Mouse (Mus musculus): Measurements from ENCODE around the gene Cd9. TPM values are rescaled to one million over a fixed set of nuclear protein-coding genes. Genes with fewer than 3 reads are reported as not detected.
A peak's percentile ranks its signal among the peaks of the same experiment; 100 is the strongest.

Cd9 gene
- total and polyA plus RNA-seq, 3 experiments = 12.1 to 27.5 (median 21.6) TPM

- Histone ChIP-seq H3K79me2 (replicated peaks; ENCODE audit: control insufficient read depth, extremely low read depth, insufficient read depth, poor library complexity, severe bottlenecking) (no peaks in the 10 kb centered on the region), H3K27me3 (replicated peaks) (no peaks in the 10 kb centered on the region), H3K36me3 (replicated peaks in 1 of 2; ENCODE audit: control insufficient read depth in 1 of 2, insufficient read depth in 1 of 2, low read length in 1 of 2) (peaks cover 6 to 17% of the 10 kb centered on the region in 2 experiments), H3K4me2 (ENCODE audit: insufficient read depth, low read depth, poor library complexity, severe bottlenecking) (peak overlapping the region; percentile 79), H3K9ac (ENCODE audit: insufficient read depth, low read depth) (no peak overlapping the region), H3K4me1 (ENCODE audit: control insufficient read depth in 1 of 2, insufficient read depth in 2 of 2) (peaks cover 18 to 27% of the 10 kb centered on the region in 2 experiments), H3K4me3 (replicated peaks in 1 of 3; ENCODE audit: low read depth in 2 of 3, low read length in 2 of 3, poor library complexity in 1 of 3) (no peak overlapping the region), H3K27ac (ENCODE audit: insufficient read depth, low read depth) (peak overlapping the region; percentile 89; the same call in 1 of the 2 replicates), H3K9me3 (replicated peaks; ENCODE audit: low read length) (no peaks in the 10 kb centered on the region)
- in situ Hi-C loops (cut with MboI; ENCODE audit: low pct_ligation_motif_present, low pct_unique_long_range_greater_than_20kb, low sequenced_read_pairs) (no loop called here), dilution Hi-C loops (cut with MboI; ENCODE audit: extremely low pct_ligation_motif_present, extremely low pct_unique_long_range_greater_than_20kb, low sequenced_read_pairs) (no loop called here)
- no peak for TF ChIP-seq JUND (conservative IDR thresholded peaks at IDR 0.05; ENCODE audit: low read depth, low read length)
- no peak for TF ChIP-seq POLR2AphosphoS2 (IDR thresholded peaks at IDR 0.05; ENCODE audit: low read depth, low read length)
- no peak for TF ChIP-seq NRF1 (IDR thresholded peaks at IDR 0.05; ENCODE audit: low read depth, low read length)
- no peak for TF ChIP-seq MEF2A (IDR thresholded peaks at IDR 0.05; ENCODE audit: borderline replicate concordance, low read depth, low read length)
- no peak for TF ChIP-seq SMC3 (IDR thresholded peaks at IDR 0.05; ENCODE audit: low read depth, low read length)
- no peak for TF ChIP-seq IRF4 (IDR thresholded peaks at IDR 0.05; ENCODE audit: low read depth, low read length)
- no peak for TF ChIP-seq USF1 (IDR thresholded peaks at IDR 0.05; ENCODE audit: low read depth, low read length)
- TF ChIP-seq POLR2A (IDR thresholded peaks at IDR 0.05; ENCODE audit: low read depth, low read length) = peak; percentile 35; the same call in 1 of the 2 replicates
- DNase-seq (ENCODE audit: extremely low read depth) = peak; percentile 58
These were observed 34.0 kb downstream of the Cd9 start for GRCm38 (mm10) chr6:125460589-125460988.

- H3K4me1 ChIP-seq (ENCODE audit: control insufficient read depth in 1 of 2, insufficient read depth in 2 of 2) = peaks cover 18 to 26% of the 10 kb centered on the region in 2 experiments
- in situ Hi-C loops (cut with MboI; ENCODE audit: low pct_ligation_motif_present, low pct_unique_long_range_greater_than_20kb, low sequenced_read_pairs) = no loop called here
- H3K9me3 ChIP-seq (replicated peaks; ENCODE audit: low read length) = no peaks in the 10 kb centered on the region
- no peak overlapping the region for H3K4me2 ChIP-seq (ENCODE audit: insufficient read depth, low read depth, poor library complexity, severe bottlenecking)
- dilution Hi-C loops (cut with MboI; ENCODE audit: extremely low pct_ligation_motif_present, extremely low pct_unique_long_range_greater_than_20kb, low sequenced_read_pairs) = no loop called here
- no peak for DNase-seq (ENCODE audit: extremely low read depth)
- peaks cover 6 to 17% of the 10 kb centered on the region in 2 experiments for H3K36me3 ChIP-seq (replicated peaks in 1 of 2; ENCODE audit: control insufficient read depth in 1 of 2, insufficient read depth in 1 of 2, low read length in 1 of 2)
- no peak for TF ChIP-seq TCF12 (IDR thresholded peaks at IDR 0.05; ENCODE audit: low read depth, low read length)
- TF ChIP-seq SMC3 (IDR thresholded peaks at IDR 0.05; ENCODE audit: low read depth, low read length) = no peak
- TF ChIP-seq MYC (IDR thresholded peaks at IDR 0.05; ENCODE audit: low read depth, low read length) = no peak
- no peak for TF ChIP-seq JUND (conservative IDR thresholded peaks at IDR 0.05; ENCODE audit: low read depth, low read length)
- no peak for TF ChIP-seq IRF4 (IDR thresholded peaks at IDR 0.05; ENCODE audit: low read depth, low read length)
- TF ChIP-seq UBTF (IDR thresholded peaks at IDR 0.05; ENCODE audit: low read depth, low read length) = no peak
- TF ChIP-seq CHD2 (IDR thresholded peaks at IDR 0.05; ENCODE audit: low read length) = no peak
- no peak for TF ChIP-seq GABPA (IDR thresholded peaks at IDR 0.05; ENCODE audit: insufficient replicate concordance, low read depth, low read length)
- no peak for TF ChIP-seq USF2 (conservative IDR thresholded peaks at IDR 0.05; ENCODE audit: low read depth, low read length)
- TF ChIP-seq MAX (IDR thresholded peaks at IDR 0.05; ENCODE audit: low read length) = no peak
- no peak for TF ChIP-seq SIN3A (IDR thresholded peaks at IDR 0.05; ENCODE audit: low read length)
- H3K9ac ChIP-seq (ENCODE audit: insufficient read depth, low read depth) = no peak overlapping the region
- H3K4me3 ChIP-seq (replicated peaks in 1 of 3; ENCODE audit: low read depth in 2 of 3, low read length in 2 of 3, poor library complexity in 1 of 3) = no peak overlapping the region
- H3K79me2 ChIP-seq (replicated peaks; ENCODE audit: control insufficient read depth, extremely low read depth, insufficient read depth, poor library complexity, severe bottlenecking) = no peaks in the 10 kb centered on the region
- no peak overlapping the region for H3K27ac ChIP-seq (ENCODE audit: insufficient read depth, low read depth)
- no peaks in the 10 kb centered on the region for H3K27me3 ChIP-seq (replicated peaks)
These were observed 34.7 kb downstream of the Cd9 start for GRCm38 (mm10) chr6:125459903-125460302.

Data from CH12.LX (cell line).